Mouse (Mus musculus) heart, postnatal 36 days (tissue): ENCODE measurements around the gene B3gat2. TPM values are rescaled to one million over a fixed set of nuclear protein-coding genes. Genes with fewer than 3 reads are reported as not detected.
A peak's percentile ranks its signal among the peaks of the same experiment; 100 is the strongest.

Experiments used
- DNase-seq, 2 experiments: peaks; one replicate each; pipeline ENCODE4 v3.0.0; 2021 to 2022
- intact Hi-C: fragments of 180-260 bp; cut with DNase I; formaldehyde crosslinking; loops from one replicate; pipeline ENCODE4 v1.15.1; 2025
- total RNA-seq, 2 experiments: library from RNA; stranded (reverse); gene quantifications; 2 replicates each; pipeline ENCODE4 v1.2.3; 2021

B3gat2 gene
- total RNA-seq: not detected

DNA sequence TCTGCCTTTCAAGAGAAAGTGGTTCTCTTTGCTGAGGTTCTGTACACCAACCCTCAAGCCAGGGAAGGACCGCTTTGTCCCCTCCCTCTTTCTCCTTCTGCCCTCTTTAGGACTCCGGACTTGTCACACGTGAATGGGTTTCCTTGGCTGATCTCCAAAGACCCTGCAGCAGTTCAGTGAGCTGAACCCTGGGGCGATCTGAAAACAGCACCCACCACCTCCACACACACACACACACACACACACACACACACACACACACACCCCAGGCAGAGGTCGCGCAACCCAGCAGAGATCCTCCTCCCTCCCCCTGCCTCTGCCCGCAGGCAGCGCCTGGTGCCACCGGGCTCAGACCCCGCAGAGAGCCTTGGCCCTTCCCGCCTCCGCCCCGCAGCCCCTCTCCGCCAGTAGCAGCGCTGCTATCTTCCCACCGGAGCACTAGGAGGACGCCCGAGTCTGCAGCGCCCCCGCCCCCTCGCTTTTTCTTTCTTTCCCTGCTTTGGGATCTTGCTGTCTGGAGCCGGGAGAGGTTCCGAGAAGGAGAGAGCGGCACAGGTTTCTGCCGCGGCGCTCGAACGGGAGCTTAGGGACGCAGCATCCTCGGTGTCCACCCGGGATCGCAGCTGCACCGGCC, at the start of gene B3gat2:
Gene B3gat2 (plus strand): TSS at position 252 of the 634 bp plus-strand sequence.
- peak in 1 of 2 experiments; percentile 2 for DNase-seq
- intact Hi-C loops: loop anchor here (1.0 to 10.0 kb wide), 3 partner anchors 31 to 437 kb away; no protein-coding TSS in a partner anchor

DNA sequence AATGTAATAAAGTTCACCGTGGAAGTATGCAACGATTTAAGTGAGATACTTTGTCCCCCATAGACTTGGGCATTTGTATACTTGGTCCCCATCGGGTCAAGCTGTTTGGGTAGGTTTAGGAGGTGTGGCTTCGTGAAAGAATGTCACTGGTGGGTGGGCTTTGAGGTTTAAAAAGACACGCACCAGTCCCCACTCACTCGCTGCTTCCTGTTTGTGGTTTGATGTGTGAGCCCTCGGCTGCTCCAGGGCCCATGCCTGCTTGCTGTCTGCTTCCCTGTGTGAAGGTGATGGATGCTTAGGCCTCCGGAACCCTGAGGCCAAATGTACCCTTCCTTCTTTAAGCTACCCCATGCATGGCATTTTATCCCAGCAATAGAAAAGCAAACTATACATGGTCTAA, 41.2 kb upstream of the B3gat2 start:
- intact Hi-C loops: no loop called here
- DNase-seq: no peak

DNA sequence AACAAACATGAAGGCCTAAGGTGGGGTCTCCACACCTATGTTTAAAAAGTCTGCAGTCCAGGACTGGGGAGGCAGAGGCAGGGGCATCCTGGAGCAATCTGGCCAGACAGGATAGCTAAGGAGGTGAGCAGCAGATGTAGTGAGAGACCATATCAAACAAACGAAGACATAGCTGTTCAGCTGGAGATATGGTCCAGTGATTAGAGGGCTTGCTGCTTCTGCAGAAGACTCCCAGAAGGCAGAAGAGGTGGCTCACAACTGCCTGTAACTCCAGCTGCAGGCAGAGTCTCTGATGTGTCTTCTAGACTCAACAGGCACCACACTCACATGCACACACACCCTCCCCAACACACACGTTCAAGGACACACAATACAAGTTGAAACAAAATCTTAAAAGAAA, 40.5 kb upstream of the B3gat2 start:
- intact Hi-C loops: no loop called here
- no peak for DNase-seq

DNA sequence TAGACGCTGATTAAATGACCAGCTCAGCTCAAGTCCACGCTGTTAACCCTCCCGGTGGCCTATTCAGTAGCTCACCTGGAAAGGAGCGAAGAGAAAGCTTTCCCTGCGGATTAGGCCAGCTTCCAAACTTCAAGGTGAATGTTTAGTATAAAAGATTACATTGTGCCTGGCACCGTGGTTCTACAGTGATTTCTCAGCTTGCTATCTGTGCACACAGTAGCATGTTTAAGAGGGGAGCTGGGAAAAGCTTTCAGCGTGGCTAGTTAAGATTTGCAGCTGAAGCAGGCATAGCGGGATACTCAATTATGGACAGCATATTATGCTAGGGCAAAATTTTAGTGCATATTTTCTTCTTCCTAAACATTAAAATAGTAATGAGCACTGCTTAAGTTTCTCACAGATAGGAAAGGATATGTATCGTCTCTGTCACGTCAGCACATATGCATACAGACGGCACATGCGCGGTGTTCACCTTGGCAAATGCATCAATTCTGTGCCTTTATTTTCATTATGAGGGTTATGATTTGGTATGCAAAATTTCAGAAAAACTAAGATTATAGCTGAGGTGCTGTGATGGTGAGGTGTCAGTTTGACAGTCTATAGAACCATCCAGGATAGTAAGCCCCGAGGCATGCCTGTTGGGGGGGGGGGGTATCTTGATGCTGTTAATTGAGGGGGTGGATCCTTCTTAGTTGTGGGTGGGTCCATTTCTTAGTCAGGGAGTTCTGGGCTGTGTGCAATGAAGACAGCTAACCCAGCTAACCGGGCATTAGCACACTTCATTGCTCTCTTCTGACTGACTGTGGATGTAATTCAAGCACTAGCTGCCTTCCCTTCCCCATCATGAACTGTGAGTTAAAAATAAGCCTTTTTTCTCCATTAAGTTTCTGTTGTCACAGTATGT, 38.8 kb upstream of the B3gat2 start:
- intact Hi-C loops: no loop called here
- DNase-seq: no peak

DNA sequence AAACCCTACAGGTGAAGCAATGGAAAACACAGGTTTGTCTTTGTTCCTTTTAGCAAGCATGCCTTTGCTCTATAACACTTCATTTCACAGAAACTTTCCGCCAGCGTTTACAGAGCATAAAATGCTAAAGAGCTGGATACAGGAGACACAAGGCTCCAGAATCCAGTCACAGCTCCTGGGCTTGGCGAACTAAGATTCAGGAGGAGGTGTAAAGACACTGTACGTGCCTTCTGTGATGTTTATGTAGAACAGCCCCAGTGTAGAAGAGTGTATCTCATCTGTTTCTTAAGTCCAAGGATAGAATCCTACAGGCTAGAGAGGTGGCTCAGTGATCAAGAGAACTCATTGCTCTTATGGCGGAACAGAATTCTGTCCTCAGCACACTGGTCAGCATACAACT, 30.2 kb upstream of the B3gat2 start:
- DNase-seq: no peak
- intact Hi-C loops: no loop called here

DNA sequence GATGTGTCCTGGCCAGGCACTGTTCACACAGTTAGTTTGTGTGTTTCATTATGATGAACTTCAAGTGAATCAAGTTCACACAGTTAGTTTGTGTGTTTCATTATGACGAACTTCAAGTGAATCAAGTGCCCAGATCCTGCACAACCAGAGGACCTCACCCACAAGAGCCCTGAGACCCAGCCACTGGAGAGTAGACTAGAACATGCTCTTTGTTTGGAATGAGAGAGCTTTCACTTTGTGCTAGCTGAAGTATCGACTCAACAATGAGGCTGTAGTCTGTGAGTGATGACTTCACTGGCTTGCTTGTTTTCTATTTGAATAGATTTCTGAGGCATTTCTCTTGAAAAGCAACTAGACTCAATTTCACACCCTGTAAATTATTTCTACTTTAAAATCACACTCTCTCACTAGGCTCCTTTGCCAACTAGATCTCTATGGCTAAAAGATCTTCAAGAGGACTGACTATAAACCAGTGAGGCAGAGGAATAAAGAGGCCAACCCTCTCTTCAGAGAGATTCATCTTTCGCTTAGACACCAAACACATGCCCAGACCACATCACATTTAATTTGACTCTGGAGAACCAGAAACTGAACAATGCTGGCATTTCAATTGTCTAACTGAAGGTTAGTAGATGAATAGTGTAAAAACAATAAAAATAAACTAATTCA, 10.6 kb upstream of the B3gat2 start:
- intact Hi-C loops: no loop called here
- DNase-seq: no peak

DNA sequence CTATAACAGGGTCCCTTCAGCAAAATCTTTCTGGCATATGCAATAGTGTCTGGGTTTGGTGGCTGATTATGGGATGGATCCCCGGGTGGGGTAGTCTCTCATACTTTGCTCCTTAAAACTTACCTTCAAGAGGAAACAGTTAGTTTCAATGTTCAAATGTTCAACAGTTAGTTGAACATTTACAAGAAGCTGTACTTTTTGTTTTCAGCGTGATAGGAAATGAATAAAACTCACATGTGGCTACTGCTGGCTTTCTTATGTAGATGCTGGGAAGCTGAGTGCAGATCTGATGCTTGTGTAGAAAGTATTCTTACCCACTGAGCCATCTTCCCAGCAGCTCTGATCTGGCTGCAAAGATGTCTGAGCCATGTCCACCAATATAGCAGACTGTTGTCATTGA, 8.5 kb upstream of the B3gat2 start:
- no peak for DNase-seq
- intact Hi-C loops: no loop called here

DNA sequence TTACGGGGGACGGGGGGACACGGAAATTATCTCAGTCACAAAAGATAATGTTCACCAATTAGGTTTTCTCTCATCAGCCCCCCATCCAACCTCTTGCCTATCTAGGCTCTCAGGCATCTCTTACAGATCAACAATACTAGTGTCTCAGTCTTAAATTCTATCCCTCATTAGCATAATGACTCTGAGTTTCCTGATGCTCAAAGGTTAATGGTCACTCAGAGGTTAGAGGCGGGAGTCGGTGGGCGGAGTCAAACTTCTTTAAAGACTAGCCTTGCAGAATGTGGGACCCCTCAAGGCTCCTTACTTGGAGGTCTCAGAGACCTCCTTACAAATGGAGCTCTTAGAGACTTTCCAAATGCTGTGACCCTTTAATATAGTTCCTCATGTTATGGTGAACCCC, 8.0 kb upstream of the B3gat2 start:
- intact Hi-C loops: no loop called here
- DNase-seq: no peak

DNA sequence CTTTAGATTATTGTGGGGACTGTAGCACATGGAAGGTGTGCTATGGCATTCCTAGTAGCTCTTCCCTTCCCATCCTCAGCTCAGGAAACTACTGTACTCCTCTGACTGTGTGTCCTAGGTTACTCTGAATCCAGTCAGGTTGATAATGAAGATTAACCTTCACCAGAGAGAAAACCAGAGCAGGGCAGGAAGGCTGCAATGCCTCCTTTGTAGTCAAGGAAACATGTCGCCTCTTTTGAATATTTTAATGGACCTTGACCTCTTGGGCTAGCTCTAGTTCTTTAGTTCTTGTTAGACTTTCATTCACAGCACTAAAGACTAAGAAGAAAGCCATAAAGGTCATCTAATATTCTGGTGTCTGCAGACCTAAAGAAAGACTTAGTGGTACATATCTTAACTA, 7.2 kb upstream of the B3gat2 start:
- intact Hi-C loops: no loop called here

DNA sequence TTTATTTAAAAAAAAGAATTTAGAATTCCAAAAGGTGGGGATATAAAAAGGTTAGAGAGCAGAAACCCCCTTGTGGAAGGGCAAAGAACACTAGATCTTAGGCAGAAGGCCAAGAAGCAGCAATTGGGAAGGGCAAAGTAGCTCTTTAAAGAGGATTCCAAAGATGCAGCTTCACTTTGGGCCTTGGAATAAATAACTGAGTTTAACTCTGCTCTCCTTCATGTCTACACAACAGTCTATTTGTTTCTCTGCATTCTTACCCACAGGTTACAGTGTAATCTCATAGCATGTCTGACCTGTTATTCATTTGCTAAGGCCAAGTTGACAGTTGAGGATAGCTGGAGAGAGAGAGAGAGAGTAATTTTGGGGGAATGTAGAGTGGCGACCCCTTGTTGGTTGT, 6.6 kb upstream of the B3gat2 start:
- intact Hi-C loops: no loop called here
- no peak for DNase-seq

More for the DNA sequence above, 7.2 kb upstream of the B3gat2 start:
- DNase-seq: no peak

DNA sequence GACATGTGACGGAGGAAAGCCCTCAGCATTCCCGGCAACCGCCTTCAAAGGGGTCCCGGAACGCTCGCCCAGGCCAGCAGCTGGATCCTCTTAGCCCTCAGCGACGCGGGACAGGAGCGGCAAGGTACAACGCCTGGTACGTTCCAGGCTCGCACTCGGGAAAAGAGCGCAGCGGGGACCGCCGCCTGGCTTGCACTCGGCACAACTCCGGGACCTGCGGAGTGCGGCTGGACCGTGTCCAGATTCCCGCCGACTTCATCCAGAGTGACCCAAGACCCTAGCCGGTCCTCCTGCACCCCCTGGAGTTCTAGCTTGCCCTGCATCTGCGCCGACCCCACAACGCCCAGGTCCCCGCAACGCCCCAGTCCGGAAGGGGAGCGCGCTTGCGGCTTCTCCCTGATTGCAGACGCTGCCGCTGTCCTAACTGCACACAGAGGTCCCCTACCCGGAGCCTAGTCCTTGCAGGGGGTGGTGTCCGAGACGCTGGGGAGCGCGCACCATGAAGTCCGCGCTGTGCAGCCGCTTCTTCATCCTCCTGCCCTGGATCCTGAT, 659 bp downstream of the B3gat2 start:
- peak; percentile 19 to 20 for DNase-seq
- intact Hi-C loops: loop anchor here (1.0 to 10.0 kb wide), 3 partner anchors 30 to 437 kb away; no protein-coding TSS in a partner anchor

DNA sequence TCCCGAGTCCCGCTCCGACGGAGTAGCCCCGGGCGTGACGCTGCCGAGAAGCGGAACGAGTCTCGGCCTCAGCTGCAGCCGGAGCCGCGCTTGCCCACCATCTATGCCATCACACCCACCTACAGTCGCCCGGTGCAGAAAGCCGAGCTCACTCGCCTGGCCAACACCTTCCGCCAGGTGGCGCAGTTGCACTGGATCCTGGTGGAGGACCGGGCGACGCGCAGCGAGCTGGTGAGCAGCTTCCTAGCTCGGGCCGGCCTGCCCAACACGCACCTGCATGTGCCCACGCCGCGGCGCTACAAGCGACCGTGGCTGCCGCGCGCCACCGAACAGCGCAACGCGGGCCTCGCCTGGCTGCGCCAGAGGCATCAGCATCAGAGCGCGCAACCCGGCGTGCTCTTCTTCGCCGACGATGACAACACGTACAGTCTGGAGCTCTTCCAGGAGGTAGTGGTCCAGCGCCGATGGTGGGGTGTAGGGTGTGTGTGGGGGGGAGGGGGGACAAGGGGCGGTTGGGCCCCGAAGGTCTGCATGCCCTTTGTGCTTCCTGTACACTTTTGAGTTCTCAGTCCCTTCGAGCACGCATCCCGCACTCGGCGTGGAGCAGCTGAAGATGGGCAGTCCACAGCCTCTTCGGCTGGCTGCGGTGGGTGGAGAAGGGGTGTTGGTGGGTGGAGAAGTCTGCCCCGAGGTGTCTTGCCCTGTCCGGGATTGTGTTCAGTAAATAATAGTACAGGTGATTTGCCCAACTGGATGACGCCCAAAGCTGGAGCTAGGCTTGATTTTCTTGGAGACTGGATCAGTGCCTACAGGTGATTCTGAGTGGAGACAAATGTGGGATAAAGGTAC, 1.5 kb downstream of the B3gat2 start:
- peak; percentile 86 to 89 for DNase-seq
- intact Hi-C loops: loop anchor here (1.0 to 10.0 kb wide), 3 partner anchors 29 to 438 kb away; no protein-coding TSS in a partner anchor

DNA sequence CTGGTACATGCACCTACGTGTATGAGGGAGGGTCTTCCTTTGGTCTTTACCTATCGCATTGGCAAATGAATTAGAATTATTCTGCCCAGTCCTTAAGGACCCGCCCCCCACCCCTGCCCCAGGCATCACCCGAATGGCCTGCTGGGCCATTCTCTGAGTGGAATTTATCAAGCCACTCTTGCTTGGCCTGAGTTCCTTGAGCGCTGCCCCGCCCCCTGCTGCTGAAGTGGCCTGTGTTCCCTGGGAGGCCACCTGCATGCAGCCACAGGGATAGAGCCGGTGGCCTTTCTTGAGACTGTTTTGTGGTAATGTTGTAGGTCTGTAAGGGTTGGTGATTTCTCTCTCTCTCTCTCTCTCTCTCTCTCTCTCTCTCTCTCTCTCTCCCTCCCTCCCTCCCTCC, 2.2 kb downstream of the B3gat2 start:
- intact Hi-C loops: loop anchor here (2.0 to 10.0 kb wide), 2 partner anchors 407 to 439 kb away; no protein-coding TSS in a partner anchor
- no peak for DNase-seq

DNA sequence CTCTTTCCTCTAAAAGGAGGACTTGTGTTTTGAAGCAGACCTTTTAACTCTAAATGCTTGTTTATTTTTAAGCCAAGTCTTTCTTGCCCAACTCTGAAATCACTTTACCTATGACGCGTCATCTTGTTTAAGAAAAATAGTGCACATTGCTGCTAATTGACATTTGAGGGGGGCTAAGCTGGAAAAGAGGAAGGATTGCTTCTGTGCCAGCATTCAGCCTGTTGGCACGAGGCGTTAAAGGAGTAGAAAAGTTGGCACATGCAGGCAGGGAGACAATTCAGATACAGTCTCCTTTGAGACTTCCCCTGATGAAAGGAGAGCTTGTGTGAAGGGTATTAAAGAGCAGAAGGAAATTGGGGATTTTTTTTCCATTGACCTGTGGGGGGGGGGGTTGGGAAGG, 3.2 kb downstream of the B3gat2 start:
- DNase-seq: no peak
- intact Hi-C loops: loop anchor here (10.0 kb wide), 1 partner anchor 440 kb away; no protein-coding TSS in a partner anchor

DNA sequence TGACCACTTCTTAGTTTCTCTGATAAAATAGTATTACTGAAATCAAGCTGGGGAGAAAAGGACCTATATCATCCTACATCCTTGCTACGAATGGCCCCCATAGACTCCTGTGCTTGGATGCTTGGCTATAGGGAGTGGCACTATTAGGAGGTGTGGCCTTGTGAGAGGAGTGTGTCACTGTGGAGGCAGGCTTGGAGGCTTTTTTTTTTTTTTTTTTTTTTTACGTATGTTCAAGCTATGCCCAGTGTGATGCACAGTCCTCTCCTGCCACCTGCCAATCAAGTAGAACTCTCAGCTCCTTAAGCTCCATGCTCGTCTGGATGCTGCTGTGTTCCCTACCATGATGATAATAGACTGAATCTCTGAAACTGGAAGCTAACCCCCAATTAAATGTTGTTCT, 11.5 kb downstream of the B3gat2 start:
- DNase-seq: no peak
- intact Hi-C loops: no loop called here

DNA sequence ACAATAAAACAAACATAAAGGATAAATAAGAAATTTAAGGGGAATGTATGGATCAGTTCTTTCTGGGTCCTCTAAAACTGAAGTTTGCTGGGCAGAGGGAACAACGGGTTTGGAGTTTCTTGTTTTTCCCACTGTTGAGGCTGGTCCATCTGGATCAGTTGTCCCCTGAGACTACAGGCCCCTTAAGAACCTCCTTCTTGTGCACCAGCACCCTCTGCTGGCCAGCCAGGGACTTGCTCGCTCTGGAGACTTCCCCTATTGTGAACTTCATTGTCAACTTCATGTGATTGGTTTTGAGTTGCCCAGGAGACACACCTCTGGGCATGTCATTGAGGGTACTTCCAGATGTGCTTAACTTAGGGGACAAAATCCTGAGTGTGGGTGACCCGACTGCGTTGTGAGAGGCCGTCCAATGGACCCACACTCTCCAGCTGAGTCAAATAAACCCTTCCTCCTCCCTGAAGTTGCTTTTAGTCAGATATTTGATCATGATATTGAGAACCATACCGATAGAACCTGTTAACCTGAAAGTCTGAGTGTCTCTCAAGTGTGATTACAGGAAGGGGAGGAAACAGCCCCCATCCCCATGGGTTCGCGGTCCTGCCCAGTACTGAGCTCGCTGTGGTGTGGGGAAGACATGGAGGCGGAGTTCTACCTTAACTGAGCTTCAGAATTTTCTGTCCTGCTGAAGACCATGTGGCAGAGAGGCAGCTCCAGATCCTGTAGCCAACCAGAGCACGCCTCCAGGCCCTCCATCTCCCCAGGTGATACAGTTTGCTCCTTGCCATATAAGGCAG, 31.4 kb downstream of the B3gat2 start:
- intact Hi-C loops: loop anchor here (1.0 to 5.0 kb wide), 2 partner anchors 31 to 471 kb away; no protein-coding TSS in a partner anchor
- peak; percentile 61 to 74 for DNase-seq

DNA sequence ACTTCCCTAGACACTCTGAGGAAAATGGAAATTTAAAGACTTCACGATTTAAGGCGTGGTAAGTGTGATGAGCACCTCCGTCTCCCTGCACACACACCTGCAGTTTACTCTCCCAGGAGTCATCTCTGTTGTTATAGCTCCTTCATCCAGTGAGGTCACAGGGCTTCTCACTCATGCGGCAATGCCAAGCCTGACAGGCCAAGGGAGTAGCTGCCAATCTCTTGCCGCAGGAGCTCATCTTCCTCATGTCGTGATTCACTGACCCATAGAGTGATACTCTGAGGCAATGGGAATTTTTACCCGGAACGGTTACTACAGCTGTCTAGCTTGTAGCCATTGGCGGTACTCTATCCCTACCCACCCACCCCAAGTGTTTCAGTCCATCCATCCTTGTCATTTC, 36.8 kb downstream of the B3gat2 start:
- intact Hi-C loops: no loop called here
- DNase-seq: no peak

DNA sequence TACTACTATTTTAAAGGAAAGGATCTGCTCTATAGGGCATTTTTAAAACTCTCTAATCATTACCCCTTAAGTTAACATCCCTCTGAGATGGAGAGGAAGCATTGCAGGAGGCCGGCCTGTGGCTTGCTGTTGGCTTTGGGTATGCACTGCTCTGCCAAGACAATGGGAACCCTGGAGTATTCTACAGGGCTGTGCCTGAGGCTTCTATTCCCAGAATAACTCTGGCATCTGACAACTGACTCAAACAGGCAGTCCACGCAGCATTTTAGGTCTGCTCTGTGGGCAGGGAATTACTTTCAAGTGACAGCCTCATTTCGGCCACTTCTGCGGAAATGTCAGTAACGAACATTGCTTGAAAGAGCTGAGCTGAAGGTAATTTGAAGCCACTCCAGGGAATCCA, 60.1 kb downstream of the B3gat2 start:
- intact Hi-C loops: no loop called here
- no peak for DNase-seq
